Mouse (Mus musculus) cerebellum, adult 2 months (tissue): ENCODE measurements at regions not wholly inside any gene's neighbourhood (a gene's known extent, or its start where the extent isn't known, plus 50 kb on each side); places are given as distances from the start of the nearest gene placed in this dataset.

Experiments used
- CTCF ChIP-seq: fragments of 200-500 bp; IDR thresholded peaks from 2 replicates; pipeline ENCODE4 v1.5.1; 2011; ENCODE audit warnings: low read depth, mild to moderate bottlenecking, control low read depth, low read length, moderate library complexity, borderline replicate concordance; ENCODE audit not compliant: insufficient read depth
- POLR2A ChIP-seq: fragments of 200-500 bp; IDR thresholded peaks from 2 replicates; pipeline ENCODE4 v1.6.1; 2011; ENCODE audit warnings: low read length, control low read depth, borderline replicate concordance; ENCODE audit not compliant: insufficient read depth

- TF ChIP-seq POLR2A, result no peak
- no peak for TF ChIP-seq CTCF
Measured at GRCm38 (mm10) chr5:111891261-111891693, 157.6 kb downstream of the Gm26897 start.
